Mouse (Mus musculus) C2C12 (cell line): Measurements from ENCODE around the gene Ccr4. TPM values are rescaled to one million over a fixed set of nuclear protein-coding genes. Genes with fewer than 3 reads are reported as not detected.

Experiments
- H3K27me3 ChIP-seq: one replicate; pipeline ENCODE4 v1.6.1; 2011; ENCODE audit not compliant: control insufficient read depth, insufficient read depth, insufficient read length
- H3K36me3 ChIP-seq: one replicate; pipeline ENCODE4 v1.6.1; 2011; ENCODE audit not compliant: control insufficient read depth, insufficient read depth
- H3K4me3 ChIP-seq: one replicate; pipeline ENCODE4 v1.5.1; 2011; ENCODE audit warnings: mild to moderate bottlenecking, control low read depth; ENCODE audit not compliant: poor library complexity, insufficient read depth, severe bottlenecking
- H3K79me2 ChIP-seq: one replicate; pipeline ENCODE4 v1.6.1; 2011; ENCODE audit not compliant: control insufficient read depth, insufficient read depth
- H3K79me3 ChIP-seq: one replicate; pipeline ENCODE4 v1.6.1; 2011; ENCODE audit warnings: low read depth, control low read depth
- H3ac ChIP-seq: one replicate; pipeline ENCODE3; 2011; ENCODE audit warnings: low read depth; ENCODE audit not compliant: control insufficient read depth, insufficient read length
- CEBPB ChIP-seq: IDR thresholded peaks from one replicate; pipeline ENCODE4 v1.6.1; 2011; ENCODE audit warnings: low read depth, mild to moderate bottlenecking, control low read depth, moderate library complexity
- CTCF ChIP-seq: IDR thresholded peaks from one replicate; pipeline ENCODE4 v1.5.1; 2011; ENCODE audit not compliant: control insufficient read depth, insufficient read depth, insufficient read length
- FOSL1 ChIP-seq: IDR thresholded peaks from one replicate; pipeline ENCODE4 v1.8.0; 2011; ENCODE audit warnings: mild to moderate bottlenecking, low read length; ENCODE audit not compliant: poor library complexity, insufficient read depth, severe bottlenecking
- MAX ChIP-seq: IDR thresholded peaks from one replicate; pipeline ENCODE4 v1.6.1; 2011; ENCODE audit warnings: mild to moderate bottlenecking, control low read depth
- MYOD1 ChIP-seq: IDR thresholded peaks from one replicate; pipeline ENCODE4 v1.6.1; 2011; ENCODE audit warnings: low read depth; ENCODE audit not compliant: control insufficient read depth, insufficient read length
- MYOG ChIP-seq: IDR thresholded peaks from one replicate; pipeline ENCODE4 v1.6.1; 2011; ENCODE audit not compliant: control insufficient read depth, insufficient read length; ENCODE audit errors: extremely low read depth
- USF1 ChIP-seq: IDR thresholded peaks from one replicate; pipeline ENCODE4 v1.6.1; 2011; ENCODE audit warnings: low read depth, mild to moderate bottlenecking, control low read depth, moderate library complexity
- polyA plus RNA-seq: library from polyadenylated mRNA; unstranded; fragments of >200 nt; fragmentation: generic; extraction: Trizol; gene quantifications from one replicate; pipeline ENCODE4 v1.2.1, GENCODE M21; 2012; ENCODE audit warnings: missing spikeins

Ccr4 gene
- polyA plus RNA-seq, 1 experiment = not detected

GRCm38 (mm10) chr9:114496469-114496868 is 8.2 kb downstream of the Ccr4 start:
- TF ChIP-seq MAX = no peak
- TF ChIP-seq CEBPB = no peak
- no peak for TF ChIP-seq MYOG
- TF ChIP-seq USF1 = no peak
- no peak for TF ChIP-seq MYOD1
- TF ChIP-seq CTCF = no peak
- no peak for TF ChIP-seq FOSL1
- Histone ChIP-seq H3K79me2 (no peaks in the 10 kb centered on the region), H3K27me3 (no peaks in the 10 kb centered on the region), H3ac (no peak overlapping the region), H3K4me3 (no peak overlapping the region), H3K79me3 (no peaks in the 10 kb centered on the region), H3K36me3 (no peaks in the 10 kb centered on the region)

GRCm38 (mm10) chr9:114487481-114488258 is 17.0 kb downstream of the Ccr4 start:
- no peaks in the 10 kb centered on the region for H3K79me3 ChIP-seq
- TF ChIP-seq MYOG (no peak), USF1 (peak; percentile 71)
- H3ac ChIP-seq = no peak overlapping the region
- H3K36me3 ChIP-seq = no peaks in the 10 kb centered on the region
- no peak overlapping the region for H3K4me3 ChIP-seq
- H3K79me2 ChIP-seq = no peaks in the 10 kb centered on the region
- no peaks in the 10 kb centered on the region for H3K27me3 ChIP-seq

- H3K36me3 ChIP-seq = no peaks in the 10 kb centered on the region
- no peak overlapping the region for H3ac ChIP-seq
- TF ChIP-seq MYOG (no peak), CTCF (no peak), MYOD1 (no peak), MAX (no peak)
- no peaks in the 10 kb centered on the region for H3K27me3 ChIP-seq
- no peak overlapping the region for H3K4me3 ChIP-seq
- no peaks in the 10 kb centered on the region for H3K79me2 ChIP-seq
- H3K79me3 ChIP-seq = no peaks in the 10 kb centered on the region
Measured at GRCm38 (mm10) chr9:114486808-114487207, 17.9 kb downstream of the Ccr4 start.

GRCm38 (mm10) chr9:114484771-114485170 is 19.9 kb downstream of the Ccr4 start:
- Histone ChIP-seq H3K36me3 (no peaks in the 10 kb centered on the region), H3ac (no peak overlapping the region), H3K27me3 (no peaks in the 10 kb centered on the region), H3K79me3 (no peaks in the 10 kb centered on the region), H3K79me2 (no peaks in the 10 kb centered on the region), H3K4me3 (no peak overlapping the region)
- no peak for TF ChIP-seq MAX

GRCm38 (mm10) chr9:114480940-114481339 is 23.8 kb downstream of the Ccr4 start:
- Histone ChIP-seq H3K4me3 (no peak overlapping the region), H3K79me2 (no peaks in the 10 kb centered on the region), H3ac (no peak overlapping the region), H3K79me3 (no peaks in the 10 kb centered on the region), H3K36me3 (no peaks in the 10 kb centered on the region), H3K27me3 (no peaks in the 10 kb centered on the region)
- no peak for TF ChIP-seq CEBPB
- TF ChIP-seq MYOD1 = no peak
- TF ChIP-seq CTCF = no peak
- no peak for TF ChIP-seq USF1
- no peak for TF ChIP-seq FOSL1
- no peak for TF ChIP-seq MAX
- TF ChIP-seq MYOG = no peak

- H3K79me2 ChIP-seq = no peaks in the 10 kb centered on the region
- no peaks in the 10 kb centered on the region for H3K79me3 ChIP-seq
- H3K27me3 ChIP-seq = no peaks in the 10 kb centered on the region
- H3ac ChIP-seq = no peak overlapping the region
- no peaks in the 10 kb centered on the region for H3K36me3 ChIP-seq
- no peak overlapping the region for H3K4me3 ChIP-seq
- TF ChIP-seq MYOG (no peak), MYOD1 (no peak), CTCF (no peak), USF1 (no peak), CEBPB (no peak), FOSL1 (no peak), MAX (no peak)
Measured at GRCm38 (mm10) chr9:114477019-114477418, 27.7 kb downstream of the Ccr4 start.
